Mouse (Mus musculus): ENCODE measurements around the gene Trabd2b.

- TF ChIP-seq HCFC1 (IDR thresholded peaks at IDR 0.05; ENCODE audit: borderline replicate concordance, insufficient read depth, low read length): no peak
- no peak for TF ChIP-seq ZC3H11A (IDR thresholded peaks at IDR 0.05; ENCODE audit: borderline replicate concordance, low read depth, low read length)
Measured at GRCm38 (mm10) chr4:114627674-114628293, 221.3 kb downstream of the Trabd2b start.

Measured in ES-E14 (cell line).